Mouse (Mus musculus) lung, postnatal 14 days (tissue): Measurements from ENCODE around the gene Hnrnph2.

Experiments
- DNase-seq: peaks from one replicate; pipeline ENCODE4 v3.0.0; 2021

The Hnrnph2 gene

GRCm38 (mm10) chrX:134600659-134601379 lies at the start of gene Hnrnph2, which contains the start of gene Gla:
TSS of gene Hnrnph2 (plus strand) at chrX:134601179.
TSS of gene Gla (minus strand) at chrX:134601125.
- peak; percentile 89 for DNase-seq

GRCm38 (mm10) chrX:134553326-134553725 lies 47.7 kb upstream of the Hnrnph2 start:
- no peak for DNase-seq

- DNase-seq, result no peak
These were observed 46.6 kb upstream of the Hnrnph2 start for GRCm38 (mm10) chrX:134554425-134554824.

- no peak for DNase-seq
These were observed 36.7 kb upstream of the Hnrnph2 start for GRCm38 (mm10) chrX:134564326-134564725.

GRCm38 (mm10) chrX:134566536-134567222 lies 34.3 kb upstream of the Hnrnph2 start:
- DNase-seq, result no peak

- DNase-seq, result no peak
These were observed 23.1 kb upstream of the Hnrnph2 start for GRCm38 (mm10) chrX:134577896-134578295.

GRCm38 (mm10) chrX:134580528-134581305 lies 20.3 kb upstream of the Hnrnph2 start:
- no peak for DNase-seq

- DNase-seq, result no peak
These were observed 18.7 kb upstream of the Hnrnph2 start for GRCm38 (mm10) chrX:134582270-134582669.

GRCm38 (mm10) chrX:134582888-134583669 lies 17.9 kb upstream of the Hnrnph2 start, which contains the start of gene Btk:
TSS of gene Btk (minus strand) at chrX:134583570.
- DNase-seq, result no peak

GRCm38 (mm10) chrX:134585103-134586002 lies 15.6 kb upstream of the Hnrnph2 start, which contains the start of gene Rpl36a:
TSS of gene Rpl36a (plus strand) at chrX:134585654.
- peak; percentile 92 for DNase-seq

- no peak for DNase-seq
These were observed 14.5 kb upstream of the Hnrnph2 start for GRCm38 (mm10) chrX:134586447-134586846.

- DNase-seq, result no peak
These were observed 12.7 kb upstream of the Hnrnph2 start for GRCm38 (mm10) chrX:134588261-134588660.

- no peak for DNase-seq
These were observed 12.0 kb upstream of the Hnrnph2 start for GRCm38 (mm10) chrX:134588997-134589396.

GRCm38 (mm10) chrX:134589836-134590235 lies 11.1 kb upstream of the Hnrnph2 start:
- no peak for DNase-seq

- DNase-seq, result no peak
These were observed 935 bp upstream of the Hnrnph2 start for GRCm38 (mm10) chrX:134599922-134600565.

GRCm38 (mm10) chrX:134601380-134602120 lies 571 bp downstream of the Hnrnph2 start:
- DNase-seq, result no peak

- DNase-seq, result no peak
These were observed 8.5 kb downstream of the Hnrnph2 start for GRCm38 (mm10) chrX:134609472-134609871.

- DNase-seq, result no peak
These were observed 10.0 kb downstream of the Hnrnph2 start for GRCm38 (mm10) chrX:134610984-134611383.

GRCm38 (mm10) chrX:134612285-134612959 lies 11.4 kb downstream of the Hnrnph2 start:
- peak; percentile 58 for DNase-seq
